Mouse (Mus musculus) fat pad, adult 2 months (tissue): Measurements from ENCODE around the gene Lingo3.

ENCODE experiments used
- DNase-seq: peaks from one replicate; pipeline ENCODE4 v3.0.0-alpha.2; 2011; ENCODE audit warnings: low read depth, low spot score; ENCODE audit errors: extremely low read depth

Lingo3 gene

GRCm38 (mm10) chr10:80843931-80844547 is at the start of gene Lingo3:
Lingo3 (minus strand) TSS chr10:80844039.
- no peak for DNase-seq

DNA sequence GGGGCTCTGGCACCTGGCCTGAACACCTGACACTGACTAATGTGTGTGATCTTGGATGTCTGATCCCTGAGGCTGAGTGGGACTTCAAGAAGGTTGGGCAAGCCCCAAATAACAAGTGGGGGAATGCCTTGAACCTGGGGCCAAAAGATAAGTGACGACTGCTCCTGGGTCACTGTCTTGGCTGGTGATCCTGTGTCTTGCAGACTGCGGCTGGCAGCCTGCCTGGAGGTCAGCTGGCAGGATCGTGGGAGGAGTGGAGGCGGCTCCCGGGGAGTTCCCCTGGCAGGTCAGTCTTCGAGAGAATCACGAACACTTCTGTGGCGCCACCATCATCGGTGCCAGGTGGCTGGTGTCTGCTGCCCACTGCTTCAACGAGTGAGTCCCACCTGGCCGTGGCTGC is 43.3 kb upstream of the Lingo3 start:
- DNase-seq, result peak; percentile 13

GRCm38 (mm10) chr10:80881301-80881700 is 37.5 kb upstream of the Lingo3 start:
- no peak for DNase-seq

DNA sequence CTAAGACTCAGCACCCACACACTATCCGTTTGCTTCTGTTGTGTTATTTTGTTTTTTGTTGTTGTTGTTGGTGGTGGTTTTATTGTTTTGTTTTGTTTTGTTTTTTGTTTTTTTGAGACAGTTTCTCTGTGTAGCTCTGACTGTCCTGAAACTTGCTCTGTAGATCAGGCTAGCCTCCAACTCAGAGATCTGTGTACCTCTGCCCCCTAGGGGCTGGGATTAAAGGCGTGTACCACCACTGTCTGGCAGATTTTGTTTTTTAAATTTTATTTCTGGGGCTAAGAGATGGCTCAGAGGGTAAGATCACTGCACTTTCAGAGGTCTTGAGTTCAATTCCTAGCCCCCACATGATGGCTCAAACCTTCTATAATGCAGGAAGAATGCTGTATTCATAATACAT is 37.1 kb upstream of the Lingo3 start:
- DNase-seq, result no peak

DNA sequence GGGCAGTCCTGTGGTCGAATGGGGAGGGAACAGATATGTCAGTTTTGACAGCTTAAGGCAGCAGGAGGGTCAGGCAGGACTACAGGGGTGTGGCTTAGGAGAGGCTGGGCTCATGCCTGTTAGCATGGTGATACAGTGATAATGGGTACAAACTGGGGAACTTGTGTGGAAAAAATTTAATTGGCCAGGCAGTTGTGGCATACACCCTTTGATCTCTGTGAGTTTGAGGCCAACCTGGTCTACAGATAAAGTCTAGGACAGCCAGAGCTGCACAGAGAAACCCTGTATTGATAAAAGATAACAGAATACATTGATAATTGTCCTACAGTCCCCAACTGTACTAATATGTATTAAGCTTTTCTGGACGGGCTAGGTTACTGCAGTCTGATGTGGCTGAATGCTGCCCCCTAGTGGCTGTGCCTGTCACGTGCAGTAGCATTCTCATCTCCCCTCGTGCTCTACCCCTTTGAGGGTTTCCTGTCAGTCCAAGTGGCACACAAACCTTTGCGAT is 36.3 kb upstream of the Lingo3 start:
- no peak for DNase-seq

GRCm38 (mm10) chr10:80876594-80876993 is 32.8 kb upstream of the Lingo3 start:
- no peak for DNase-seq

- no peak for DNase-seq
These were observed 32.2 kb upstream of the Lingo3 start for GRCm38 (mm10) chr10:80876028-80876427.

- no peak for DNase-seq
These were observed 30.2 kb upstream of the Lingo3 start for GRCm38 (mm10) chr10:80874035-80874434.

- DNase-seq, result no peak
These were observed 27.7 kb upstream of the Lingo3 start, which contains the start of gene Tmprss9 for GRCm38 (mm10) chr10:80871581-80871980. Tmprss9 (plus strand) TSS chr10:80871848.

DNA sequence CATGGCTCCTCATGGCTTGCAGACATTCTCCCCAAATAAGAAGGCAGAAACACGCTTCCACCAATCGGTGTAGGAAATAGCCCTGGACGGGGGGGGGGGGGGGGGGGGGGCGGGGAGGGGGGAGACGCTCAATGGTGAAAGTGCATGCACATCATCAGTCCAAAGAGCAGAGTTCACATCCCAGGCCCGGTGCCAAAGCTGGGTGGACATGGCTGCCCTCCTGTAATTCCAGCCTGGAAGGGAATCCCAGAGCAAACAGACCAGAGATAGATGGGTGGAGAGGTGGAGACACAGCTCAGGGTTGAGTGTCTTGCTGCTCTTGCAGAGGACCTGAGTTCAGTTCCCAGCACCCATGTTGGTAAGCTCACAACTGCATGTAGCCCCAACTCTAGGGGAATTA is 27.2 kb upstream of the Lingo3 start:
- no peak for DNase-seq

- DNase-seq, result no peak
These were observed 20.6 kb upstream of the Lingo3 start for GRCm38 (mm10) chr10:80864446-80864845.

GRCm38 (mm10) chr10:80862305-80862704 is 18.5 kb upstream of the Lingo3 start:
- DNase-seq, result no peak

- DNase-seq, result no peak
These were observed 14.6 kb upstream of the Lingo3 start for GRCm38 (mm10) chr10:80858350-80858935.

DNA sequence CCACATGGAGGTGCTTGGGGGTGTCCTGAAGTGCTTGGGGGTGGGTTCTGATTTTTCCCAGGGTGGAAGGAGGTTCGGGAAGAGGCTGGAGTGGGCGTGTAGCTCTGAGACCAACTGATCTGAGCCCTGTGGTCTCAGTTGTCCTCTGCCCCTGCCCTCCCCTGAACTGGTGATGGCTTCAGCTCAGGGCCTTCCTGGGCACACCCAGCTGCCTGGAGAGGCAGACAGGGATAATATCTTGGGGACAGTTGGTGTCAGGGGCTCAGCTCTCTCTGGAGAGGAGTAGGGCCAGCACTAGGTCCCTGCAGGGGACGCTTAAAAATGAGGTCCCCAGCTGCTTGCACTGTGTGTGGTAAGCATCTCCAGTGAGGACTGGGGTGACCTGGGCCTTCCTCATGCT is 14.0 kb upstream of the Lingo3 start:
- no peak for DNase-seq

- DNase-seq, result no peak
These were observed 13.5 kb upstream of the Lingo3 start for GRCm38 (mm10) chr10:80857386-80857785.

DNA sequence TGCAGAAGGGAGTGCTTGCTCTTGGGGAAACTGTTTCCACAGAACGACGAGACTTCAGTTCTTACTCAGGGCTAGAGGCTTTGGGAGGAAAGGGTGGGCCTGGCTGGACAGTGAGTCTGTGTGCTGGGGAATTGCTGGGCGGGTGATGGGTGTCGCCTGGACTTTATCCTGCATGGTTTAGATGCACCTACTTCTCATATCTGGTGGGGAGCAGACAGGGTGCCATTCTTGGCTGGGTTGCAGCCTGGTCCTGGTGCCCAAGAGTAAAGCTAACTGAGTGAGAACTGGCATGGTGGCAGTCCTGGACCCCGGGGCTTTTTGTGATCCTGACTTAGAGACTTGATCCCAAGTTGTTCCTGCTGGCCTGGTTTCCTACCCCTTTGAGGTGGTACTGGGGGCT is 13.1 kb upstream of the Lingo3 start:
- DNase-seq, result no peak

DNA sequence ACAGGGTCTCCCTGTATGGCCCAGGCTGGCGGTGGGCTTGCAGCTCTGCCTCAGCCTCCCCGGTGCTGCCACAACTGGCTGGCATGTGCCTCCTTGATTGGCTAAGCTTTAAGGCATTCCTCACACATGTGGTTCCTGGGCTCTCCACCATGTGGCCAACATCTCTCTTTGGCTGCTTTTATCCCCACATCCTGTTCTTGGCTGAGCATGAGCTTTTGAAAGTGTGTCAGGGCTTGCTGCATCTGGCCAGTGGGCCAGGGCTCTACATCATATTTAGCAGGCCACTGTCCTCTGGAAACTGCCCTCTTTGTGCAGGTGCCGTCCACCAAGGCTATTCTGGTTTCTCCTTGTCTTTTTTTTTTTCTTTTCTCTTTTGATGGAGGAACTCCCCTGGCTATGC is 12.4 kb upstream of the Lingo3 start:
- no peak for DNase-seq

- DNase-seq, result no peak
These were observed 11.9 kb upstream of the Lingo3 start for GRCm38 (mm10) chr10:80855749-80856073.

DNA sequence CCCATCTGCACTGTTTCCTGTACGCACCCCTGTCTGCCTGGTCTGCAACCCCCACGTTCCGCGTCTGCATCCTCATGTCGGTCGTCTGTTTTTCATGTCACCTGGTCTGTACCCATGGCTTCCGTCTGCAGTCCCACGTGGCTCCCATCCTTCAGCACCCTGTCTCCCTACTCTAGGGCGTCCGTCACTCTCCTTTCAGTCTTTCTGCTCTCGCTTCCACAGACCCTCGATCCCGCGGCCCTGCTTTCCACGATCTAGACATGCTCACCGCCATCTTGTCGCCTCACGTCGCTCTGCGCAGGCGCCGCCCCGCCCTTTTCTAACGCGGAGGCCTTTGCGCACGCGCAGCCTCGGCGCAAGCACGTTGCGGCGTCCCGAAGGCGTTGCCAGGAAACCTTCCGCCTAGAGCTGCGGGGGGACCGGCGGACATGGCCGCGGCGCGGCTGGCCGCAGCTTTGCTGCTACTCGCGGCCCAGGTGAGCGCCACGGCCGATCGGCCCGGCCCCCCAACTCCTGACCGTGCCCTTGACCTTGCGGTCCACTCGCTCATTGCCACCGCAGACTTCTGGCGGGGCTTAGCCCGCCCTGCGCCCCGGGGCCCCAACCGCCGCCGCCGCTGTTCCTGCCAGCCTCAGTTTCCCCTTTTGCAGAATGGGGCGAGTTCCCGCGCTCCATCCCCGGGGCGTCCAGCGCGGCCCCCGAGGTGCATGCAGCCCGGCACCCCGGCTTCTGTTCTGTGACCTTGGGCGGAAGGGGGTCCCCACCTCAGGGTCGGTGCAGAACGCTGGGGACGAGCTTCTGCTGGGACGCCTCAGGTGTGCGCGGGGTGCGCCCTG is 11.3 kb upstream of the Lingo3 start, which contains the start of the genes Lsm7 and Sppl2b:
Gene Lsm7, minus strand, starts transcription at position 297 of the 836 bp plus-strand sequence.
Gene Sppl2b, plus strand, starts transcription at position 363 of the 836 bp plus-strand sequence.
- no peak for DNase-seq

DNA sequence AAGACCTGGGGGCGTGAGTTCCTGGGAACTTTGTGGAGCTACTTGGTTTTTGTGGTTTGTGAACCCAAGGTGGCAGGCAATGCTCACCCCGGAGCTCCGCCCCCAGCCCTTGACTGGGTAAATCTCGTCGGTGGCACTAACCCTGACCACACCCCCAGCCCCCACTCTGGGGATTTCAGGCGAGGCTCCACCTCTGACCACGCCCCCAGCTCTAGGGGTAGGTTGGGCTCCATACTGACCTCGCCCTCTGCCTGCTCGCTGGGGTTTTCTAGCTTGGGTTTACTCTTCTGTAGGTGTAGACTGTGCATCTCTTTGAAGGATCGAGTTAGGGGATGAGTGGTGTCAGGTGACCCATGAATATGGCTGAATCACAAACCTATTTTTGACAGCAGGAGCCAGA is 4.7 kb upstream of the Lingo3 start:
- DNase-seq, result no peak

DNA sequence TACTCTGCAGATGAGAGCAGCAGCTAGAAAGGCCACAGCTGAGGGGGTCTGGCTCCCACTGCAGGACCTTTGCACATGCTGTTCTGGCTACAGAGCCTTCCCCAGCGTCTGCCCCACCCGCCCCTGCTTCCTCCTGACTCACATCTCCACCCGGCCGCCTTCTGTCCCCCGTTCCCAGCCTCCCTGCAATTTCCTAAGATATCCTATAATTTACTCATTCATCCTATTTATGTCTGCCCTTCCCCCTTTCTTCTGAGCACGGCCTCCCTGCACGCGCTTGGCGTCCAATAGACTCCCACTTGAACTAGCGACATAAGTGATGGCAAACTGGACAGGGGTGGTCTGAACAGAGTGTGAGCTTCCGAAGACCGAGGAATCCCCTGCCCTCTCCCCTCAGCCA is 1.9 kb upstream of the Lingo3 start:
- DNase-seq, result no peak
